Mouse (Mus musculus) CH12.LX (cell line): ENCODE data around the gene 4930522H14Rik. TPM values are rescaled to one million over a fixed set of nuclear protein-coding genes. Genes with fewer than 3 reads are reported as not detected.

Source experiments
- DNase-seq: peaks from one replicate; pipeline ENCODE4 v3.0.0-alpha.2; 2013; ENCODE audit errors: extremely low read depth
- H3K27ac ChIP-seq: 2 replicates; pipeline ENCODE4 v1.5.1; 2012; ENCODE audit warnings: low read depth, mild to moderate bottlenecking, control low read depth, moderate library complexity; ENCODE audit not compliant: insufficient read depth
- H3K27me3 ChIP-seq: replicated peaks from 2 replicates; pipeline ENCODE3; 2012; ENCODE audit warnings: inconsistent platforms
- H3K36me3 ChIP-seq, 2 experiments: replicated peaks in 1 of 2; 2 replicates each; pipeline versions ENCODE3 to v1.6.1; 2012; ENCODE audit warnings: inconsistent platforms in 1 of 2, low read length in 1 of 2, mild to moderate bottlenecking in 1 of 2, mixed read lengths in 1 of 2, moderate library complexity in 1 of 2; ENCODE audit not compliant: control insufficient read depth in 1 of 2, insufficient read depth in 1 of 2
- H3K4me1 ChIP-seq, 2 experiments: 2 replicates each; pipeline ENCODE4 v1.6.1; 2012; ENCODE audit warnings: inconsistent platforms in 1 of 2, moderate library complexity in 1 of 2; ENCODE audit not compliant: insufficient read depth in 2 of 2, control insufficient read depth in 1 of 2
- H3K4me2 ChIP-seq: 2 replicates; pipeline ENCODE4 v1.6.1; 2012; ENCODE audit warnings: low read depth, mild to moderate bottlenecking, control low read depth; ENCODE audit not compliant: poor library complexity, insufficient read depth, severe bottlenecking
- H3K4me3 ChIP-seq, 3 experiments: fragments of 150-350 bp in 1 of 3; sonication (generic) in 1 of 3; replicated peaks in 1 of 3; 2 replicates each; pipeline versions ENCODE3 to v1.5.1; 2011 to 2012; ENCODE audit warnings: low read depth in 2 of 3, low read length in 2 of 3, mild to moderate bottlenecking in 2 of 3, moderate library complexity in 2 of 3, control low read depth in 1 of 3, improper control_type of control experiment in 1 of 3, inconsistent platforms in 1 of 3, mixed read lengths in 1 of 3; ENCODE audit not compliant: poor library complexity in 1 of 3
- H3K79me2 ChIP-seq: replicated peaks from 2 replicates; pipeline ENCODE4 v1.6.1; 2012; ENCODE audit warnings: mild to moderate bottlenecking, moderate library complexity; ENCODE audit not compliant: control insufficient read depth, poor library complexity, insufficient read depth, severe bottlenecking; ENCODE audit errors: extremely low read depth
- H3K9ac ChIP-seq: 2 replicates; pipeline ENCODE4 v1.6.1; 2012; ENCODE audit warnings: low read depth, mild to moderate bottlenecking, control low read depth, moderate library complexity; ENCODE audit not compliant: insufficient read depth
- H3K9me3 ChIP-seq: replicated peaks from 2 replicates; pipeline ENCODE3; 2012; ENCODE audit warnings: low read length, inconsistent platforms, mixed read lengths
- CHD1 ChIP-seq: IDR thresholded peaks from 2 replicates; pipeline ENCODE4 v1.6.1; 2012; ENCODE audit warnings: low read depth, low read length, improper control_type of control experiment, inconsistent platforms
- CHD2 ChIP-seq: IDR thresholded peaks from 2 replicates; pipeline ENCODE4 v1.6.1; 2011; ENCODE audit warnings: low read length, improper control_type of control experiment
- E2F4 ChIP-seq: IDR thresholded peaks from 2 replicates; pipeline ENCODE4 v1.6.1; 2011; ENCODE audit warnings: low read depth, low read length, improper control_type of control experiment; ENCODE audit not compliant: insufficient replicate concordance
- ELF1 ChIP-seq: IDR thresholded peaks from 2 replicates; pipeline ENCODE4 v1.6.1; 2014; ENCODE audit warnings: low read depth, mild to moderate bottlenecking, inconsistent platforms, low read length, improper control_type of control experiment
- EP300 ChIP-seq: IDR thresholded peaks from 2 replicates; pipeline ENCODE4 v1.6.1; 2011; ENCODE audit warnings: low read length, improper control_type of control experiment
- GABPA ChIP-seq: IDR thresholded peaks from 2 replicates; pipeline ENCODE4 v1.6.1; 2012; ENCODE audit warnings: low read depth, low read length, improper control_type of control experiment, inconsistent platforms; ENCODE audit not compliant: insufficient replicate concordance
- JUN ChIP-seq: IDR thresholded peaks from 2 replicates; pipeline ENCODE4 v1.6.1; 2011; ENCODE audit warnings: low read depth, mild to moderate bottlenecking, low read length, improper control_type of control experiment, moderate library complexity; ENCODE audit not compliant: insufficient read depth
- MAX ChIP-seq: IDR thresholded peaks from 2 replicates; pipeline ENCODE4 v1.6.1; 2011; ENCODE audit warnings: low read length, improper control_type of control experiment
- MAZ ChIP-seq: IDR thresholded peaks from 2 replicates; pipeline ENCODE4 v1.6.1; 2012; ENCODE audit warnings: low read depth, mild to moderate bottlenecking, inconsistent platforms, low read length, improper control_type of control experiment, moderate library complexity
- MEF2A ChIP-seq: IDR thresholded peaks from 2 replicates; pipeline ENCODE4 v1.6.1; 2014; ENCODE audit warnings: low read depth, mild to moderate bottlenecking, inconsistent platforms, low read length, improper control_type of control experiment, borderline replicate concordance
- MXI1 ChIP-seq: IDR thresholded peaks from 2 replicates; pipeline ENCODE4 v1.6.1; 2011; ENCODE audit warnings: mild to moderate bottlenecking, low read depth, low read length, improper control_type of control experiment
- NELFE ChIP-seq: IDR thresholded peaks from 2 replicates; pipeline ENCODE4 v1.6.1; 2011; ENCODE audit warnings: low read depth, low read length, improper control_type of control experiment
- NRF1 ChIP-seq: IDR thresholded peaks from 2 replicates; pipeline ENCODE4 v1.6.1; 2014; ENCODE audit warnings: low read depth, mild to moderate bottlenecking, inconsistent platforms, low read length, improper control_type of control experiment, moderate library complexity
- PAX5 ChIP-seq: IDR thresholded peaks from 2 replicates; pipeline ENCODE4 v1.6.1; 2012; ENCODE audit warnings: low read length, inconsistent platforms, mixed read lengths
- POLR2AphosphoS2 ChIP-seq: IDR thresholded peaks from 2 replicates; pipeline ENCODE4 v1.6.1; 2011; ENCODE audit warnings: low read depth, low read length, improper control_type of control experiment
- SIN3A ChIP-seq: IDR thresholded peaks from 2 replicates; pipeline ENCODE4 v1.6.1; 2012; ENCODE audit warnings: low read length, improper control_type of control experiment, inconsistent platforms
- SMC3 ChIP-seq: IDR thresholded peaks from 2 replicates; pipeline ENCODE4 v1.6.1; 2011; ENCODE audit warnings: low read depth, low read length, improper control_type of control experiment
- UBTF ChIP-seq: IDR thresholded peaks from 2 replicates; pipeline ENCODE4 v1.6.1; 2012; ENCODE audit warnings: low read depth, mild to moderate bottlenecking, inconsistent platforms, low read length, improper control_type of control experiment, moderate library complexity
- USF1 ChIP-seq: IDR thresholded peaks from 2 replicates; pipeline ENCODE4 v1.6.1; 2014; ENCODE audit warnings: low read depth, mild to moderate bottlenecking, inconsistent platforms, low read length, improper control_type of control experiment
- ZKSCAN1 ChIP-seq: IDR thresholded peaks from 2 replicates; pipeline ENCODE4 v1.6.1; 2012; ENCODE audit warnings: low read depth, inconsistent platforms, low read length, improper control_type of control experiment, borderline replicate concordance
- ZMIZ1 ChIP-seq: IDR thresholded peaks from 2 replicates; pipeline ENCODE4 v1.6.1; 2012; ENCODE audit warnings: low read depth, mild to moderate bottlenecking, inconsistent platforms, low read length, improper control_type of control experiment
- dilution Hi-C: fragments of 300-500 bp; cut with MboI; formaldehyde crosslinking; loops from 2 replicates; pipeline ENCODE4 v1.14.3; 2020; ENCODE audit warnings: low sequenced_read_pairs; ENCODE audit not compliant: extremely low pct_unique_long_range_greater_than_20kb, extremely low pct_ligation_motif_present
- in situ Hi-C: fragments of 300-500 bp; cut with MboI; formaldehyde crosslinking; loops from 3 replicates; pipeline ENCODE4 v1.14.3; 2019; ENCODE audit warnings: low sequenced_read_pairs, low pct_ligation_motif_present, low pct_unique_long_range_greater_than_20kb, mixed read lengths
- polyA plus RNA-seq: library from polyadenylated mRNA; unstranded; fragments of >175 nt; gene quantifications from 2 replicates; pipeline ENCODE4 v1.2.1, GENCODE M21; 2012; ENCODE audit warnings: low read depth; ENCODE audit not compliant: insufficient read length
- total RNA-seq, 2 experiments: library from RNA; depleted of rRNA; stranded (reverse); fragments of 300-350 nt in 1 of 2; fragments of >200 nt in 1 of 2; gene quantifications; 2 replicates each; pipeline ENCODE4 v1.2.3; 2012 to 2014

Gene 4930522H14Rik
- total and polyA plus RNA-seq, 3 experiments = not detected

GRCm38 (mm10) chr4:109475577-109476553 lies 55.2 kb downstream of the 4930522H14Rik start:
- peak overlapping the region; percentile 70 to 96 (median 93) for H3K4me3 ChIP-seq
- DNase-seq = peak; percentile 24
- H3K27me3 ChIP-seq = peaks cover 15% of the 10 kb centered on the region
- H3K9ac ChIP-seq = peak overlapping the region; percentile 99
- peaks cover 30% of the 10 kb centered on the region for H3K79me2 ChIP-seq
- H3K4me1 ChIP-seq = peaks cover 0 to 36% of the 10 kb centered on the region in 2 experiments; a peak in 2 of 4 replicates
- H3K36me3 ChIP-seq = peaks cover 3 to 17% of the 10 kb centered on the region in 2 experiments
- no peaks in the 10 kb centered on the region for H3K9me3 ChIP-seq
- TF ChIP-seq ZKSCAN1 (no peak), MAX (no peak), SIN3A (peak; percentile 32; the same call in 1 of the 2 replicates), SMC3 (no peak), CHD2 (peak; percentile 40; the same call in 1 of the 2 replicates)
- in situ Hi-C loops = no loop called here
- H3K27ac ChIP-seq = peak overlapping the region; percentile 0; the same call in 1 of the 2 replicates
- peak overlapping the region; percentile 63 for H3K4me2 ChIP-seq
- dilution Hi-C loops = no loop called here

- Histone ChIP-seq H3K4me2 (peak overlapping the region; percentile 78), H3K79me2 (peaks cover 35% of the 10 kb centered on the region), H3K9ac (peak overlapping the region; percentile 99; the same call in 1 of the 2 replicates), H3K4me3 (peak overlapping the region; percentile 70 to 96 (median 93)), H3K9me3 (no peaks in the 10 kb centered on the region), H3K27ac (no peak overlapping the region), H3K36me3 (peaks cover 3 to 17% of the 10 kb centered on the region in 2 experiments), H3K27me3 (peaks cover 15% of the 10 kb centered on the region), H3K4me1 (peaks cover 0 to 36% of the 10 kb centered on the region in 2 experiments; a peak in 2 of 4 replicates)
- dilution Hi-C loops (no loop called here), in situ Hi-C loops (no loop called here)
- TF ChIP-seq POLR2AphosphoS2 = no peak
- no peak for TF ChIP-seq MAZ
- TF ChIP-seq GABPA = no peak
- TF ChIP-seq JUN = no peak
- no peak for TF ChIP-seq USF1
- no peak for TF ChIP-seq PAX5
- no peak for TF ChIP-seq NELFE
- no peak for TF ChIP-seq MEF2A
- TF ChIP-seq CHD1 = no peak
- TF ChIP-seq NRF1 = no peak
- TF ChIP-seq ZKSCAN1 = no peak
- TF ChIP-seq ZMIZ1 = no peak
- TF ChIP-seq E2F4 = no peak
- no peak for TF ChIP-seq EP300
- TF ChIP-seq UBTF = no peak
- TF ChIP-seq MAX = no peak
- no peak for TF ChIP-seq ELF1
- TF ChIP-seq MXI1 = no peak
- no peak for DNase-seq
These were observed 56.0 kb downstream of the 4930522H14Rik start for GRCm38 (mm10) chr4:109475078-109475477.
